Mouse (Mus musculus): ENCODE results near the gene Rras.
A peak's percentile ranks its signal among the peaks of the same experiment; 100 is the strongest.

Gene Rras

GRCm38 (mm10) chr7:45017242-45018061 lies at the start of gene Rras:
Gene Rras, plus strand, starts transcription at chr7:45017961.
- DNase-seq (ENCODE audit: low read depth) = peak; percentile 97

GRCm38 (mm10) chr7:44970231-44970691 lies 47.5 kb upstream of the Rras start:
- peak; percentile 82 for DNase-seq (ENCODE audit: low read depth)

GRCm38 (mm10) chr7:44971142-44971541 lies 46.6 kb upstream of the Rras start:
- DNase-seq (ENCODE audit: low read depth) = no peak

- DNase-seq (ENCODE audit: low read depth) = no peak
Observed at GRCm38 (mm10) chr7:44973415-44974130, 44.2 kb upstream of the Rras start.

GRCm38 (mm10) chr7:44974383-44975116 lies 43.2 kb upstream of the Rras start, which contains the start of gene Cpt1c:
Gene Cpt1c, minus strand, starts transcription at chr7:44974851.
- DNase-seq (ENCODE audit: low read depth) = no peak

GRCm38 (mm10) chr7:44975117-44975419 lies 42.7 kb upstream of the Rras start:
- no peak for DNase-seq (ENCODE audit: low read depth)

GRCm38 (mm10) chr7:44978300-44978699 lies 39.5 kb upstream of the Rras start:
- DNase-seq (ENCODE audit: low read depth) = no peak

- no peak for DNase-seq (ENCODE audit: low read depth)
Observed at GRCm38 (mm10) chr7:44981539-44981938, 36.2 kb upstream of the Rras start.

- peak; percentile 91 for DNase-seq (ENCODE audit: low read depth)
Observed at GRCm38 (mm10) chr7:44983085-44983484, 34.7 kb upstream of the Rras start.

- DNase-seq (ENCODE audit: low read depth) = no peak
Observed at GRCm38 (mm10) chr7:44983944-44984832, 33.6 kb upstream of the Rras start.

- DNase-seq (ENCODE audit: low read depth) = no peak
Observed at GRCm38 (mm10) chr7:44984833-44985164, 33.0 kb upstream of the Rras start.

- peak; percentile 62 for DNase-seq (ENCODE audit: low read depth)
Observed at GRCm38 (mm10) chr7:44985595-44986191, 32.1 kb upstream of the Rras start.

- DNase-seq (ENCODE audit: low read depth) = peak; percentile 100
Observed at GRCm38 (mm10) chr7:44986192-44986878, 31.4 kb upstream of the Rras start, which contains the start of gene Prmt1. Gene Prmt1, minus strand, starts transcription at chr7:44986568.

- DNase-seq (ENCODE audit: low read depth) = no peak
Observed at GRCm38 (mm10) chr7:44986879-44987718, 30.7 kb upstream of the Rras start.

GRCm38 (mm10) chr7:44996672-44997071 lies 21.1 kb upstream of the Rras start:
- no peak for DNase-seq (ENCODE audit: low read depth)

- peak; percentile 99 for DNase-seq (ENCODE audit: low read depth)
Observed at GRCm38 (mm10) chr7:44997231-44997939, 20.4 kb upstream of the Rras start, which contains the start of gene Irf3. Gene Irf3, plus strand, starts transcription at chr7:44997648.

GRCm38 (mm10) chr7:44997940-44998428 lies 19.8 kb upstream of the Rras start:
- no peak for DNase-seq (ENCODE audit: low read depth)

GRCm38 (mm10) chr7:44998501-44998955 lies 19.2 kb upstream of the Rras start, which contains the start of gene Bcl2l12:
Gene Bcl2l12, minus strand, starts transcription at chr7:44998712.
- DNase-seq (ENCODE audit: low read depth) = peak; percentile 44

Measured in naive thymus-derived CD4-positive, alpha-beta T cell, adult 2 months (primary cell).